Mouse (Mus musculus) G1E-ER4 (cell line): ENCODE data around the gene Mogs. TPM values are rescaled to one million over a fixed set of nuclear protein-coding genes. Genes with fewer than 3 reads are reported as not detected.

Source experiments
- GATA1 ChIP-seq: IDR thresholded peaks from one replicate; pipeline ENCODE4 v1.8.0; 2012; ENCODE audit warnings: low read length, inconsistent platforms
- polyA plus RNA-seq: library from polyadenylated mRNA; stranded (reverse); fragments of >175 nt; gene quantifications from 2 replicates; pipeline ENCODE4 v1.2.3, GENCODE M21; 2012

Gene Mogs
- polyA plus RNA-seq, 1 experiment, result 163 TPM

GRCm38 (mm10) chr6:83086121-83087035 lies 28.9 kb upstream of the Mogs start, which contains the start of gene Lbx2:
Lbx2 (plus strand) TSS chr6:83086367.
- no peak for TF ChIP-seq GATA1

GRCm38 (mm10) chr6:83087205-83087925 lies 27.9 kb upstream of the Mogs start:
- TF ChIP-seq GATA1, result no peak

- TF ChIP-seq GATA1, result no peak
Measured at GRCm38 (mm10) chr6:83087926-83088260, 27.4 kb upstream of the Mogs start.

DNA sequence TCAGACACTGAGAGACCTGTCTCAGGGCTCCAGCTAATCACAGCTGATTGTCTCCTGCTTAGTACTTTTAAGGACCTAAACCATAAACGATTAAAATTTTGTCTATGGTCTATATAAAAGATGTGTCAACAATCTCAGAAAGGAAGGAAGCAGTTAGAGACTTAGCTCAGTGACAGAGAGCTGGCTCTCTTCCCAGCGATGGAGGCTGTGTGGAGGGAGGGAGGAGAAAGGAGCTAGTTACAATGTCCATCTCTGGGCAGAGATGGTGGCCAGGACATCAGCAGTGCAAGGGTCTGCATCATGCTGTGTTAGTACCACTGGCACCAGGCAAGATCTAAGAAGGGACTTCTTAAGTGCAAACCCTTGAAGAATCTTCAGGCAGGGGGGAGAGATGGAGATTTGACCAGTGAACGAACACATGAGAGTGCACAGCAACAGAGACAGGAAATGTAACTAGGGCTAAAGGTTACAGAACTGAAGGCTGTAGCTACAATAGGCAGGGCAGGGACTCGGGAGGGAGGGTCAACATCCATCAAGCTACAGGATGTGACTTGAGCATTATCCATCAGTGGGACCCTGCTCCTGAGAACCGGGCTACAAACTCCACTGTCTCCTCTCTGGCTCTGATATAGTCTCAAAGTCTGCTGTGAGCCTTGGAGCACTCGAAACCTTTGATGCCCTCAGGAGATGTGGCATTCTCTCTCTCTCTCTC lies 22.7 kb upstream of the Mogs start:
- TF ChIP-seq GATA1, result no peak

DNA sequence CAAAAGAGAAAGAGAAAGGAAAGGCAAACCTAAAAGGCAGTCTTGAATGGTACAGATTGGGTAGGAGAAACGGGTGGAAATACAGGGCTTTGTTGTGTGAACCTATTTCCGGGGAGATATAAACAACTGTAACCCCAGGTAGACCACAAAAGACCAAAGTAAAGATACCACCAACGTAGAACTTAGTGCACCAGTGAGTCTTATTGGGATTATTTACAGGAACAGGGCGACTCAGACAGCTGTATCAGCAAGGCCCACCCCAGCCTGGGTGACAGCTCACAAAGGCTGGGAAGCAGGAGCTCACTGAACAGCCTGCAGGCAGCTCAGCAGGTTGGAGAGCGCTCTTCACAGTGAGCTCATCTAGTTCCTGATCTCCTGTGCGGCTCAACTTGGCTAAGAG lies 19.3 kb upstream of the Mogs start:
- TF ChIP-seq GATA1, result no peak

GRCm38 (mm10) chr6:83098411-83098810 lies 16.9 kb upstream of the Mogs start:
- no peak for TF ChIP-seq GATA1

DNA sequence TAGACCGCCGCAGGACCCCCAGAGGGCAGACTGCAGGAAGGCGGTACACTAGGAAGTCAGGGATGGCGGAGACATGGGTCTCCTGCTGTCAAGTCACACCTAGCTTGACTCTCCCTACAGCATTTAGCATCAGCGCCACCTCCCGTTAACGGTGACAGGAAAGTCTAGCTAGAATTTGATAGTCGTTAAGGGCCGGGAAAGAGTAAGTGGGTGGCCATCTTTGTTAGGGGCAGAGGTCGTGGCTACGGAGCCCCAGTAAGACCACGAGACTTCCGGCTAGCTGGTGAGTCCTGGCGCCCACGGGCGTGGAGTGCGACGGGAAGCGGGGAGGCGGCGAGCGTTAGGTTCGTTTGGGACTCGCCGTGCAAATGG lies 14.0 kb upstream of the Mogs start, which contains the start of the genes Ccdc142 and Gm42688:
Gene Ccdc142 (plus strand): TSS at position 286 of the 372 bp plus-strand sequence.
Gene Gm42688 (plus strand): TSS at position 302 of the 372 bp plus-strand sequence.
- TF ChIP-seq GATA1, result no peak

DNA sequence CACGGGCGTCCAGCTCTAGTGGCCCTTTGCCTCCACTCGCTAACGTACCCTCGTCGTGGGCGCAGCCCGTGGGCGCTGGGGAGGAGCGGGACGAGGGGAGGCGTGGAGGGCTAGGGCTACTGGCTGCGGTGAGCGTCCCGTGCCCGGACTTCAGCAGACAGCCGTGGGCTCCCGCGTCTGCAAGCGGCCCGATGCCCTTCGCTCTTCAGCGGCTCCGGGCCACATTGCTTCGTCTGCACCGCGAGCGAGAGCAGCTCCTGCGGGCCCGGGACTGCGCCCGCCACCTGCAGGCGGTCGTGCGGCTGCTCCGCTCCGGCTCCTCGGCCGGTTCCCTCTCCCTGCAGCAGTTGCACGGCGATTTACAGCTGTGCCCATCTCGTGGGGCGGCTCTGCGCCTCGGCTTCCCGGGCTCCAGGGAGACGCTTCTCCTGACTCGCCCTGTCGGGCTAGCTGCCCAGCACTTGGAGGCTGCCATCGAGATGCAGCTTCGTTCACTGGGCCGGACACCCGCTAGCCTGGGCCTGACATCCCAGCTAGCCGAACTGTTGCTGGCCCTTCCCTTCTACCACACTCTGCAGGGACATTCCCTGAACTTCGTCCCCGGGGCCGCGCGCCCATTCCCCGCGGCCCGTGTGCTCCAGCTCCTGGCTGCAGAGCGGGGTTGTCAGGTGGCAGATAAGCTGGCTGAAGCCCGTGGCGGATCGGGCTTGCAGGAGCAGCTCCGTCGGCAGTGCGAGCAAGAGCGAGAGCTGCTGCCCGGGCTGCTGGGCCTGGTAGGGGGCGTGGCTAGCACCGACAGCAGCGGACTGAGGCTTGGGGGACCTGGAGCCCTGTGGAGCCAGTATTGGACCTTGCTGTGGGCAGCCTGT lies 13.4 kb upstream of the Mogs start:
- TF ChIP-seq GATA1, result no peak

DNA sequence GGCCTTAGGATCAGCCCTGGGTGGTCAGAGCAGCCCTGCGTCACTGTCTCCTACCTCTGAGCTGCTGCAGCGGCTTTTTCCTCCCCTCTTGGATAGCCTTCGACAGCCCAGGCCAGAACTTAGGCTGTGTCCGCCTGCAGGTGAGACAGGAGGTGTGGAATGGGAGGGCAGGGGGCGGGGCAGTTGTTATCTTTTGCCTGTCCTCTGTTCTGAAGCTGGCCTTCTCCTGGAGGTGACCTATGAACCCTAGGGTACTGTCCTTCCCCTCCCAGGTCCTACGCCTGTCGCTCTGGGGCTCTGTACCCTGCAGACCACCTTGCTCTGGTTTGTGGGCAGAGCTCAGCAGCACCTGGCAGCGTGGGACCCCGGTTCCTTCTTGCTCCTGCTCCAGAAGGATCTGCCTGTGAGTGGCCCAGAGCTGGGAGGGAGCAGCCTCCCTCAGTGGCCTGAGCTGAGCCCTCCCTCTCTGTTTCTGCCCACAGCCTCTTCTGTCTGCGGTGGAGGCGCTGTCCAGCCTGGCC lies 12.1 kb upstream of the Mogs start:
- TF ChIP-seq GATA1, result no peak

- no peak for TF ChIP-seq GATA1
Measured at GRCm38 (mm10) chr6:83104158-83104557, 11.1 kb upstream of the Mogs start.

DNA sequence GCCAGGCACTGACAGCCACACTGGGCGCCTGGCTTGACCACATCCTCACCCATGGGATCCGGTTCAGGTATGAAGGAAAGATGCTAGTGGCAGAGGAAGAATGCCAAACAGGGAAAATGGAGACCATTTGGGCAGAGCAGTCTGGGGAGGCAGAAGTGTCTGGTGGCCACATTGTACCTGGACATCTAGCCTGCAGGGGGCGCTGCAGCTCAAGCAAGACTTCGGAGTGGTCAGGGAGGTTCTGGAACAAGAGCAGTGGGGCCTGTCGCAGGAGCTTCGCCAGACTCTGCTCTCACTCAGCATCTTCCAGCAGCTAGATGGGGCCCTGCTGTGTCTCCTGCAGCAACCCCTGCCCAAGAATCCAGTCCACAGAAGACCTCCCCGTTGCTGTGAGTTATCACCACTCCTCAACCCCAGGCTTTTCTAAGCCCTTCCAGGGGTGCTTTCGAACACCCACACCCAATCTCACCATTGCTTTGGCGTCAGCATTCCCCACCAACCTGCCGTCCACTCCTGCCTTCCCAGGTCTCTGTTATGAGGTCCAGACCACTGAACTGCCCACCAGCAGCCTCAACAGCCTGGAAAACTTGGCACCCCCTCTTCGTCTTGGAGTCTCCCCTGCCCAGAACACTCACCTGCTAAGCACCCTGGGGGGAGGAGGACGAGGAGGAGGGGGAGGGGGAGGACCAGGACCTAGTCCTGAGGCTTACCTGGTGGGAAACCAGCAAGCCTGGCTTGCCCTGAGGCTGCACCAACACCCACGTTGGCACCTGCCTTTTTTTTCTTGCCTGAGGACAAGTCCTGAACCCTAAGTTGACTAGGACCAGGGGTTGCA lies 7.5 kb upstream of the Mogs start:
- no peak for TF ChIP-seq GATA1

DNA sequence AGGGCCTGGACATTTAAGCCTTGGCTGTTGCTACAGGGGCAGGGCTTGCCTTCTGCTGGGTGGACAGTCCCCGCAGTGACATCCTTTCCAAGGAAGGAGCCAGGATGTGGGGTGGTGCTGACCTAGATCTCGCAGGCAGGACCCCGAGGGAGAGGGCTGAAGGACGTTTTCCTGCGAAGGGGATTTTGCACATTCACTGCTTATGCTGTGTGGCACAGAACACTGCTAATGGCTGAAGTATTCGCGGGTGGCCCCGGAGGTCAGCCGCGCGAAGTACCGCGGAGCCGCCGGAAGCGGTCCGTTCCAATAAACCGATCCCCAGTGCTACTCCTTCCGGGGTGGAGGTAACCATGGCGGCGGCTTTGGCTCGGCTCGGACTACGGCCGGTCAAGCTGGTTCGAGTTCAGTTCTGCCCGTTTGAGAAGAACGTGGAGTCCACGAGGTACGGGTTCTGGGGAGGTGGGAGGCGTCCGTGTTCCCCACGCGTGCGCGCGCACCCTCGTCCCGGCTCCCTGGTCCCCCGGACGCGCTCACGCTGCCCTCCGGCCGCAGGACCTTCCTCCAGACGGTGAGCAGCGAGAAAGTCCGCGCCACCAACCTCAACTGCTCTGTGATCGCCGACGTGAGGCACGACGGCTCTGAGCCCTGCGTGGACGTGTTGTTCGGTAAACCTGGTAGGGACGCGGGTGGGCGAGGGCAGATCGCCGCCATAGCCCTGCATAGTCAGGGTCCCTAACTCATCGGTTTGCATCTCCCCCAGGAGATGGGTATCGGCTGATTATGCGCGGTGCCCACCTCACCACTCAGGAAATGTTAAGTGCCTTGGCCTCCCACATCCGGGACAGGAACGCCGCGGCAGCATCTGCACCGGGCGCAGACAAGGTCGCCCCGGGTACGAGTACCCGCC lies 6.3 kb upstream of the Mogs start, which contains the start of gene Mrpl53:
Gene Mrpl53 (plus strand): TSS at position 279 of the 907 bp plus-strand sequence.
- TF ChIP-seq GATA1, result no peak

DNA sequence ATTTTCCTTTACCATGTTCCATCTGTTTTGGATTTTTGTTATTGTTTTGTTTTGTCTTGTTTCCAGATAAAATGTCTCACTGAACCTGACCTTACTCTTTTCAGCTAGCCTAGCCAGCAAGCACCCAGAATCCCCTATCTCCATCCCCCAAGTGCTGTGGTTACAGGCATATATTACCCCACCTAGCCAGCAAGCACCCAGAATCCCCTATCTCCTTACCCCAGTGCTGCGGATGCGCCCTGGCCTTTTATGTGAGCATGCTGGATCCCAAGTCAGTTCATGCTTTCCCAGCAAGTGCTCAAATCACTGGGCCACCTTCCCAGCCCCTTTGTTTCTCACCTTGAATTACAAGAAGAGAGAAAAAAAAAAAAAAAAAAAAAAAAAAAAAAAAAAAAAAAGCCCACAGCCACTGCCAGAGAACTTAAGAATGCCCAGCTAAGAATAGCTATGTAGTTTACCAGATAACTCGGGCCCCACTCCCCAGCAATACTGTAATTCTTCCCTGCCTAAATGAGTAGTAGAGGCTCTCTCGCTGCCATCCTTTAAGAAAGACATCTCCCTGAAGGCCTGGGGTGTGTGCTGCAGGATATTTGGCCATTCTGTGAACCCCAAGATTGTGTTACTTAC lies 3.7 kb upstream of the Mogs start:
- TF ChIP-seq GATA1, result no peak
